Mouse (Mus musculus) left cerebral cortex, postnatal 10 days (tissue): Measurements from ENCODE around the gene Gm4498. TPM values are rescaled to one million over a fixed set of nuclear protein-coding genes. Genes with fewer than 3 reads are reported as not detected.
"Not testable (repeated sequence)": the region's sequence is repeated elsewhere in the genome, so short reads cannot be mapped to it uniquely, and the experiment has no call there.

Experiments
- DNase-seq, 2 experiments: peaks; one replicate each; pipeline ENCODE4 v3.0.0; 2021 to 2022; ENCODE audit warnings: low spot score in 2 of 2, mixed read lengths in 1 of 2; ENCODE audit errors: extremely low spot score in 1 of 2
- intact Hi-C: fragments of 180-260 bp; cut with DNase I; formaldehyde crosslinking; loops from one replicate; pipeline ENCODE4 v1.15.1; 2025
- total RNA-seq, 2 experiments: library from RNA; stranded (reverse); gene quantifications; 2 replicates each; pipeline ENCODE4 v1.2.3; 2021

Gm4498 gene
- total RNA-seq: not detected

- intact Hi-C loops, DNase-seq: not testable (repeated sequence)
Measured at GRCm38 (mm10) chr7:20233728-20234127, at the start of gene Gm4498. Gm4498 (minus strand) TSS chr7:20233828.

GRCm38 (mm10) chr7:20262734-20263133, 29.1 kb upstream of the Gm4498 start, which contains the start of gene Gm5890:
Gm5890 (minus strand) TSS chr7:20262834.
- DNase-seq, intact Hi-C loops: not testable (repeated sequence)

GRCm38 (mm10) chr7:20205507-20205906, 28.1 kb downstream of the Gm4498 start, which contains the start of gene Gm6164:
Gm6164 (minus strand) TSS chr7:20205607.
- intact Hi-C loops: not testable (repeated sequence)

GRCm38 (mm10) chr7:20193410-20193809, 40.2 kb downstream of the Gm4498 start, which contains the start of gene Vmn1r95:
Vmn1r95 (plus strand) TSS chr7:20193710.
- intact Hi-C loops, DNase-seq: not testable (repeated sequence)

More at GRCm38 (mm10) chr7:20205507-20205906, 28.1 kb downstream of the Gm4498 start, which contains the start of gene Gm6164:
- DNase-seq: not testable (repeated sequence)

Other genes starting within 250 kb of the Gm4498 start
- gene Nlrp9b, start 242.4 kb downstream of the Gm4498 start, total RNA-seq: not detected
- not detected for gene Vmn1r91, start 134.1 kb downstream of the Gm4498 start, total RNA-seq
- gene Gm16442, start 111.2 kb downstream of the Gm4498 start, total RNA-seq: not detected
- gene Vmn1r93, start 94.7 kb downstream of the Gm4498 start, total RNA-seq: not detected
- gene Vmn1r94, start 65.5 kb downstream of the Gm4498 start, total RNA-seq: not detected
- gene Vmn1r95, start 40.1 kb downstream of the Gm4498 start, total RNA-seq: not detected
- gene Gm6164, start 28.2 kb downstream of the Gm4498 start, total RNA-seq: not detected
- gene Gm5890, start 29.0 kb upstream of the Gm4498 start, total RNA-seq: not detected
- not detected for gene Gm4133, start 100.2 kb upstream of the Gm4498 start, total RNA-seq
- gene Gm5728, start 141.6 kb upstream of the Gm4498 start, total RNA-seq: not detected
- gene Vmn1r100, start 184.1 kb upstream of the Gm4498 start, total RNA-seq: not detected
- gene Vmn1r101, start 208.8 kb upstream of the Gm4498 start, total RNA-seq: not detected
- gene Gm10670, start 241.1 kb upstream of the Gm4498 start, total RNA-seq: not detected